Mouse (Mus musculus) lung, embryonic 14.5 days (tissue): Measurements from ENCODE around the gene Akap9. TPM values are rescaled to one million over a fixed set of nuclear protein-coding genes. Genes with fewer than 3 reads are reported as not detected.
"Not testable (repeated sequence)": the region's sequence is repeated elsewhere in the genome, so short reads cannot be mapped to it uniquely, and the experiment has no call there.

Source experiments
- ATAC-seq: fragments of 200-750 bp; cut with Nextera tagmentation; 2 replicates; pipeline ENCODE4 v1.8.0; 2017; ENCODE audit warnings: mild to moderate bottlenecking, moderate TSS enrichment, moderate library complexity; ENCODE audit not compliant: insufficient read depth
- DNase-seq: peaks from one replicate; pipeline ENCODE4 v3.0.0-alpha.2; 2015
- H3K27ac ChIP-seq: fragments of 300-500 bp; sonication (generic); 2 replicates; pipeline ENCODE4 v1.5.1; 2014; ENCODE audit warnings: low read depth, mild to moderate bottlenecking, moderate library complexity
- H3K27me3 ChIP-seq: fragments of 300-500 bp; sonication (generic); 2 replicates; pipeline ENCODE4 v1.6.1; 2014; ENCODE audit warnings: low read length, control low read depth; ENCODE audit not compliant: insufficient read depth
- H3K36me3 ChIP-seq: fragments of 300-500 bp; sonication (generic); 2 replicates; pipeline ENCODE4 v1.6.1; 2014; ENCODE audit warnings: control low read depth; ENCODE audit not compliant: insufficient read depth
- H3K4me1 ChIP-seq: fragments of 300-500 bp; sonication (generic); 2 replicates; pipeline ENCODE4 v1.6.1; 2014; ENCODE audit warnings: antibody characterized with exemption, control low read depth; ENCODE audit not compliant: insufficient read depth
- H3K4me2 ChIP-seq: fragments of 300-500 bp; sonication (generic); 2 replicates; pipeline ENCODE4 v1.6.1; 2014; ENCODE audit warnings: mild to moderate bottlenecking
- H3K4me3 ChIP-seq: fragments of 300-500 bp; sonication (generic); 2 replicates; pipeline ENCODE4 v1.5.1; 2014; ENCODE audit warnings: low read depth, low read length
- H3K9ac ChIP-seq: fragments of 300-500 bp; sonication (generic); 2 replicates; pipeline ENCODE4 v1.6.1; 2014
- H3K9me3 ChIP-seq: fragments of 300-500 bp; sonication (generic); 2 replicates; pipeline ENCODE4 v1.6.1; 2016; ENCODE audit warnings: low read depth, low read length, control low read depth
- CTCF ChIP-seq: IDR thresholded peaks from 2 replicates; pipeline ENCODE4 v1.5.1; 2016; ENCODE audit warnings: antibody characterized with exemption, low read depth
- WGBS: fragments of 180-500 bp; shearing (Covaris S2); extraction: QIAGEN DNeasy Blood & Tissue Kit; methylation state at CpG from one replicate; pipeline ENCODE4 v1.1.7; 2014; 5-methylcytosine and 5-hydroxymethylcytosine counted together
- polyA plus RNA-seq: library from polyadenylated mRNA; unstranded; fragments of >200 nt; fragmentation: Nextera tagmentation; extraction: Ambion mirVana; gene quantifications from 2 replicates; pipeline ENCODE4 v1.2.1, GENCODE M21; 2014

Akap9 gene
- polyA plus RNA-seq, 1 experiment from 2014 or later, result 94.5 TPM

DNA sequence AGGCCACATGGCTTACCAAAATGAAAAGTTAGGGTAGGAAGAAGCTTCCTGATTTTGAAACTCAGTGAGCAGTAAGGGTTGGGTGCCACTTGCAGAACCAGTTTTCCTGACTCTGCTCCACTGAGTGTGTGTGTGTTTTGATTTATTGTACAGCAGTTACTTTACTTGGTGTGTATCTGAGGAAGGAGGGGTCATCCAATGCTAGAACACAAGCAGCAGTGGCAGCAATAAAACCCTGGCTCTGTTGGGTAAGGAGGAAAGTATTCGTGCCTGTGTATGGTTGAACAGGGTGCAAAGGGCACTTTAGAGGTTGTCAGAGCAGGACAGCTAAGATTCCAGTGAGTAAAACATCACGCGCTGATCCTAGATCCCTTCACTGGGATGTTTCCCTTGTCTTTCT, 11.1 kb downstream of the Akap9 start:
- TF ChIP-seq CTCF, result no peak
- Histone ChIP-seq H3K9me3 (no peaks in the 10 kb centered on the region), H3K4me1 (no peaks in the 10 kb centered on the region), H3K9ac (no peak overlapping the region), H3K27ac (no peak overlapping the region), H3K4me2 (no peak overlapping the region), H3K36me3 (no peaks in the 10 kb centered on the region), H3K4me3 (no peak overlapping the region), H3K27me3 (no peaks in the 10 kb centered on the region)
- no peak for DNase-seq
- 94% methylated on average over 3 of the region's 3 CpGs for WGBS
- no peak for ATAC-seq

DNA sequence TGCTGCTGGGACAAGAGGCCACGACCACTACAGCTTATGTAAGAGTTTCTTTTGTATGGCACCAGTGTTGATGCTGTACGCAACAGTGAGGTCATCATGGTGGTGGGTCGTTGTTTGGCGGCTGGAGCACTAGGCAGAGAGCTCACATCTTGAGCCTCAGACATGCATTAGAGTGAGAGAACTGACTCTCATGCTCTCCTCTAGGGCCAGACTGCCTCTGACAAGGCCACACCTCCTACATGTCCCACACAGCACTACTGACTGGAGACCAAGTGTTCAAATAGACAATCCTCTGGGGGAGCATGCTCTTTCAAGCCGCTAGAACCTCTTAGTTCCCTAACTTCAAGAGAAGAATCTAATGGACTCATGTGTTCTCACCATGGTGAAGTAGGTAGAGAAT, 11.5 kb downstream of the Akap9 start:
- WGBS, result 92% methylated on average over 5 of the region's 5 CpGs
- H3K27me3 ChIP-seq, result no peaks in the 10 kb centered on the region
- no peak for DNase-seq
- no peak overlapping the region for H3K4me2 ChIP-seq
- H3K4me1 ChIP-seq, result no peaks in the 10 kb centered on the region
- no peak overlapping the region for H3K9ac ChIP-seq
- H3K36me3 ChIP-seq, result no peaks in the 10 kb centered on the region
- TF ChIP-seq CTCF, result no peak
- no peaks in the 10 kb centered on the region for H3K9me3 ChIP-seq
- no peak overlapping the region for H3K27ac ChIP-seq
- H3K4me3 ChIP-seq, result no peak overlapping the region
- ATAC-seq, result no peak

DNA sequence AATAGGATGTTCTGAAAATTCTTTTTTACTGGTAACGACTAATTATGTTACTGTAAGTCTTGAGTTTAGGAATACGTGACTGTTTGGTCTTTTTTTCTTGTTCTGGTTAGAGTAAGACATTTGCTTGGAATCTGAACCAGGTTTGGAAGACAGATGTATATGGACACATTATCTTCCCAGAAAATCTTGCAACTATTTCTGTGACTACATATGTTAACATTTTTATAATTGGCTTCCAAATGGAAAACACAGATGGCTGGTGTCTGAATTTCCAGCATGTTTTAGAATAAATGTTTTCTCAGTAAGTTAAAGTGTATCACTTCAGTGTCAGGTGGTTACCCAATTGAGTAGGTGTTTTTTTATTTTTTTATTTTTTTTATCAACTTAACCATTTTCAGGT, 13.4 kb downstream of the Akap9 start:
- Histone ChIP-seq H3K4me3 (no peak overlapping the region), H3K4me2 (no peak overlapping the region), H3K27me3 (no peaks in the 10 kb centered on the region), H3K9ac (no peak overlapping the region), H3K9me3 (no peaks in the 10 kb centered on the region), H3K4me1 (no peaks in the 10 kb centered on the region), H3K36me3 (no peaks in the 10 kb centered on the region), H3K27ac (no peak overlapping the region)
- 90% methylated on average over 2 of the region's 2 CpGs for WGBS
- DNase-seq (no peak), ATAC-seq (no peak)
- no peak for TF ChIP-seq CTCF

DNA sequence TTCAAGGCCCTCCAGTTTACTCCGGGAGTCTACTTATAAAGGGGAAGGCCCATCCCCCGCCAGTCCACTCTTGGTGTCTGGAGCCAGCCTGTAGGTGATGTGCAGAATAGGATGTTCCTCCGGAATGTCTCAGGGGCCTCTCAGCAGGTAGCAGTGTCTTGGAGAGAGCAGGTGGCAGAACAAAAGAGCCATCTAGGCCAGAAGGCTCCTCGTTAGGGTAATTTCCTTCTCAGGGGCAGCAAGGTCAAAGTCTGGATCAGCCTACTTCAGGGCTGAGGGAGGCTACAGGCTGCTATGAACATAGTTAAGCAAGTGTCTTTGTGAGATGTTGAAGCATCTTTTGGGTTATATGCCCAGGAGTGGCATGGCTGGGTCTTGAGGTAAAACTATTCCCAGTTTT, 15.3 kb downstream of the Akap9 start:
- H3K36me3 ChIP-seq, DNase-seq, H3K27me3 ChIP-seq, H3K9me3 ChIP-seq, H3K27ac ChIP-seq, H3K4me1 ChIP-seq, H3K9ac ChIP-seq, H3K4me3 ChIP-seq, H3K4me2 ChIP-seq, ATAC-seq: not testable (repeated sequence)
- WGBS, result 85% methylated on average over 4 of the region's 4 CpGs

DNA sequence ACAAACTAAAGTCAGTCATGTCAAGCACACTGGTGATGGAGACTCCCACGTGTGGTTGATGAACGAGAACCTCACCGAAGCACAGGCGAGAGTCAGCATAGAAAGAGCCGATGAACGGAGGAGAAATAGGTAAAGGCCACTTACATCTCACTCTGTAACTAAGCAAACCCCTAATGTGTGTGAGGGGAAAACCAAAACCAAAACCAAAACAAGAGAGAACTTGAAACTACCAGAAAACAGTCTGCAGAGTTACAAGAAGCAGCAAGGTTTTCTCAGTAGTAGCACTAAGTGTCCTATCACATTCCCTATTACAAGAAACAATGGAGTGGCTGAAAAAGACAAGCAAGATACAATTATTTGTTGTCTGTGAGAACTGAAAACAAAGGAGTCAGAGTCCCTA, 24.6 kb downstream of the Akap9 start:
- Histone ChIP-seq H3K9ac (no peak overlapping the region), H3K36me3 (peaks cover 38% of the 10 kb centered on the region), H3K9me3 (no peaks in the 10 kb centered on the region), H3K4me3 (no peak overlapping the region), H3K4me2 (no peak overlapping the region), H3K27ac (no peak overlapping the region), H3K27me3 (no peaks in the 10 kb centered on the region), H3K4me1 (no peaks in the 10 kb centered on the region)
- no peak for DNase-seq
- no peak for ATAC-seq
- no peak for TF ChIP-seq CTCF
- WGBS, result 93% methylated on average over 6 of the region's 6 CpGs

DNA sequence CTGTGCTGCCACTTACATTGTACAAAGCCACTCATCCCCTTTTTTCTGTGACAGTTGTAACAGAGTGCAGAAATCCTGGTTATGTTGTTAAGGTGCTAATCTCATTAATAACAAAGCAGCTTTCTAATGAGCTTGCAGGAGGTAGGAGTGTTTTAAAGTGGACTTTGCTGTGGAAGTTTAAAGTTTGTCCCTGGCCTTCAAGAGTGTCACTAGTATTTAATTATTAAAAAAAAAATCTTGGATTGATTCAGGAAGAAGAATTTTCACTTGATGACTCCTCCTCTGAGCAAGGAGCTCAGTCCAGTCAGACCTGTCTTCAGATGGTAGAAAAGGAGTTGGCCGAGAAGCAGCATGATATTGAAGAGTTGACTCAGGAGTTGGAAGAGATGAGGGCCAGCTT, 26.7 kb downstream of the Akap9 start:
- no peak for ATAC-seq
- no peak for DNase-seq
- peaks cover 41% of the 10 kb centered on the region; the same call in 1 of the 2 replicates for H3K36me3 ChIP-seq

DNA sequence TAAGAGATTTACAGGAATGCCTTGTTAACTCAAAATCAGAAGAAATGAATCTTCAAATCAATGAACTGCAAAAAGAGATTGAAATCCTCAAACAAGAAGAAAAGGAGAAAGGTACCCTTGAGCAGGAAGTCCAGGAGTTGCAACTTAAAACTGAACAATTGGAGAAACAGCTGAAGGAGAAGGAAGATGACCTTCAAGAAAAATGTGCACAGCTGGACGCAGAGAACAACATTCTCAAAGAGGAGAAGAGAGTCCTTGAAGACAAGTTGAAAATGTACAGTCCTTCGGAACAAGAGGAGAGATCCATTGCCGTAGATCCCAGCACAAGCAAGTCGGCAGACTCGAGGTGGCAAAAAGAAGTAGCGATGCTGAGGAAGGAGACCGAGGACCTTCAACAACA, 33.4 kb downstream of the Akap9 start:
- no peak overlapping the region for H3K4me2 ChIP-seq
- no peaks in the 10 kb centered on the region for H3K9me3 ChIP-seq
- DNase-seq (no peak), ATAC-seq (no peak)
- H3K27ac ChIP-seq, result no peak overlapping the region
- no peaks in the 10 kb centered on the region for H3K4me1 ChIP-seq
- peaks cover 48% of the 10 kb centered on the region for H3K36me3 ChIP-seq
- H3K9ac ChIP-seq, result no peak overlapping the region
- H3K27me3 ChIP-seq, result no peaks in the 10 kb centered on the region
- H3K4me3 ChIP-seq, result no peak overlapping the region
- 88% methylated on average over 7 of the region's 7 CpGs for WGBS
- no peak for TF ChIP-seq CTCF

More for the DNA sequence above, 26.7 kb downstream of the Akap9 start:
- Histone ChIP-seq H3K9me3 (no peaks in the 10 kb centered on the region), H3K27me3 (no peaks in the 10 kb centered on the region), H3K9ac (no peak overlapping the region), H3K4me3 (no peak overlapping the region), H3K4me1 (no peaks in the 10 kb centered on the region), H3K27ac (no peak overlapping the region), H3K4me2 (no peak overlapping the region)
- TF ChIP-seq CTCF, result no peak
- WGBS, result 86% methylated on average over 1 of the region's 1 CpGs

DNA sequence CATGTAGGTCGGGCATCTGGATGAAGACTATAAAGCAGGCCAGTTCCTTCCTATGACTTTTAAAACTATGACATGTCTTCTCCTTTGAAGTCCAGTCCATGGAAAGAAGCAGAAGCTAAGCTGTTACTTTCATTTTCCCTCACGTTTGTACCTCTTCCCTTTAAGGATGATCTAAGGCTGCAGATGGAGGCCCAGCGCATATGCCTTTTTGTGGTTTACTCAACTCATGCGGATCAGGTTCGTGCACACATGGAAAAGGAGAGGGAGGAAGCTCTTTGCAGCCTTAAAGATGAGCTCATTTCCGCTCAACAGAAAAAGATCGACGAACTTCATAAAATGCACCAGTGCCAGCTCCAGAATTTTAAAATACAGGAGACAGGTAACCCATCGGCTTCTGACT, 40.6 kb downstream of the Akap9 start:
- H3K27me3 ChIP-seq, result no peaks in the 10 kb centered on the region
- H3K27ac ChIP-seq, result no peak overlapping the region
- ATAC-seq (no peak), DNase-seq (no peak)
- no peak overlapping the region for H3K4me2 ChIP-seq
- no peaks in the 10 kb centered on the region for H3K9me3 ChIP-seq
- no peak for TF ChIP-seq CTCF
- H3K4me1 ChIP-seq, result no peaks in the 10 kb centered on the region
- 88% methylated on average over 9 of the region's 9 CpGs for WGBS
- H3K4me3 ChIP-seq, result no peak overlapping the region
- no peak overlapping the region for H3K9ac ChIP-seq
- peaks cover 41% of the 10 kb centered on the region for H3K36me3 ChIP-seq
